Mouse (Mus musculus) testis, adult 2 months (tissue): Measurements from ENCODE around the gene Apom. TPM values are rescaled to one million over a fixed set of nuclear protein-coding genes. Genes with fewer than 3 reads are reported as not detected.

Source experiments
- H3K27ac ChIP-seq: fragments of 200-500 bp; 2 replicates; pipeline ENCODE4 v1.5.1; 2012; ENCODE audit warnings: low read depth, low read length; ENCODE audit not compliant: control insufficient read depth, insufficient read depth
- H3K27me3 ChIP-seq: fragments of 200-500 bp; 2 replicates; pipeline ENCODE4 v1.6.1; 2012; ENCODE audit warnings: mild to moderate bottlenecking, low read length, moderate library complexity; ENCODE audit not compliant: control insufficient read depth, insufficient read depth
- H3K36me3 ChIP-seq: fragments of 200-500 bp; 2 replicates; pipeline ENCODE4 v1.6.1; 2012; ENCODE audit warnings: mild to moderate bottlenecking, low read length; ENCODE audit not compliant: control insufficient read depth, insufficient read depth
- H3K4me1 ChIP-seq: fragments of 200-500 bp; 2 replicates; pipeline ENCODE4 v1.6.1; 2012; ENCODE audit warnings: low read length; ENCODE audit not compliant: control insufficient read depth, insufficient read depth
- H3K4me3 ChIP-seq: fragments of 200-500 bp; 2 replicates; pipeline ENCODE4 v1.5.1; 2012; ENCODE audit warnings: low read depth, mild to moderate bottlenecking, low read length, moderate library complexity, mixed read lengths; ENCODE audit not compliant: control insufficient read depth
- CTCF ChIP-seq: fragments of 200-500 bp; IDR thresholded peaks from 2 replicates; pipeline ENCODE4 v1.5.1; 2012; ENCODE audit warnings: low read depth, mild to moderate bottlenecking, inconsistent platforms, low read length, moderate library complexity; ENCODE audit not compliant: control insufficient read depth, insufficient read depth, insufficient replicate concordance
- POLR2A ChIP-seq: fragments of 200-500 bp; IDR thresholded peaks from 2 replicates; pipeline ENCODE4 v1.6.1; 2012; ENCODE audit warnings: low read depth, mild to moderate bottlenecking, inconsistent platforms, low read length, moderate library complexity; ENCODE audit not compliant: control insufficient read depth
- polyA plus RNA-seq: library from polyadenylated mRNA; depleted of rRNA; stranded (reverse); fragments of >200 nt; gene quantifications from 2 replicates; pipeline ENCODE4 v1.2.3, GENCODE M21; 2012

Gene Apom
- polyA plus RNA-seq, 1 experiment = 0.48 TPM

- TF ChIP-seq CTCF (no peak), POLR2A (no peak)
- Histone ChIP-seq H3K27me3 (no peaks in the 10 kb centered on the region), H3K4me3 (no peak overlapping the region), H3K36me3 (no peaks in the 10 kb centered on the region; the same call in none of the 2 replicates), H3K4me1 (peaks cover 5% of the 10 kb centered on the region; the same call in 1 of the 2 replicates), H3K27ac (no peak overlapping the region)
Measured at GRCm38 (mm10) chr17:35094475-35095365, 37.1 kb downstream of the Apom start.

- Histone ChIP-seq H3K4me1 (peaks cover 5% of the 10 kb centered on the region; the same call in 1 of the 2 replicates), H3K27ac (no peak overlapping the region), H3K4me3 (no peak overlapping the region), H3K27me3 (no peaks in the 10 kb centered on the region), H3K36me3 (no peaks in the 10 kb centered on the region; the same call in none of the 2 replicates)
- TF ChIP-seq POLR2A (no peak), CTCF (no peak)
Measured at GRCm38 (mm10) chr17:35092403-35093198, 39.2 kb downstream of the Apom start.

- Histone ChIP-seq H3K27me3 (no peaks in the 10 kb centered on the region), H3K27ac (no peak overlapping the region), H3K4me3 (no peak overlapping the region), H3K36me3 (no peaks in the 10 kb centered on the region; the same call in 1 of the 2 replicates), H3K4me1 (peaks cover 5% of the 10 kb centered on the region; the same call in 1 of the 2 replicates)
- TF ChIP-seq CTCF (no peak), POLR2A (no peak)
Measured at GRCm38 (mm10) chr17:35090166-35090932, 41.5 kb downstream of the Apom start.

- TF ChIP-seq POLR2A (peak; percentile 90), CTCF (no peak)
- Histone ChIP-seq H3K27ac (peak within 1 kb of the TSS; percentile 92), H3K36me3 (no peaks in the 10 kb centered on the region; the same call in 1 of the 2 replicates)
Measured at GRCm38 (mm10) chr17:35088825-35089644, 42.8 kb downstream of the Apom start, which contains the start of gene Abhd16a. Gene Abhd16a, plus strand, starts transcription at chr17:35089263.

GRCm38 (mm10) chr17:35088151-35088550 is 43.7 kb downstream of the Apom start:
- Histone ChIP-seq H3K4me3 (no peak overlapping the region), H3K4me1 (peaks cover 5% of the 10 kb centered on the region; the same call in 1 of the 2 replicates), H3K27me3 (no peaks in the 10 kb centered on the region), H3K27ac (no peak overlapping the region), H3K36me3 (no peaks in the 10 kb centered on the region; the same call in 1 of the 2 replicates)
- no peak for TF ChIP-seq CTCF
- TF ChIP-seq POLR2A = no peak

More at GRCm38 (mm10) chr17:35088825-35089644, 42.8 kb downstream of the Apom start, which contains the start of gene Abhd16a:
- H3K4me3 ChIP-seq = peak within 1 kb of the TSS; percentile 90
- no peaks in the 10 kb centered on the region for H3K27me3 ChIP-seq
- H3K4me1 ChIP-seq = peaks cover 5% of the 10 kb centered on the region; the same call in 1 of the 2 replicates
